Mouse (Mus musculus) hindbrain, postnatal 0 days (tissue): Measurements from ENCODE around the gene Rnf222. TPM values are rescaled to one million over a fixed set of nuclear protein-coding genes. Genes with fewer than 3 reads are reported as not detected.
A peak's percentile ranks its signal among the peaks of the same experiment; 100 is the strongest.
"Not testable (repeated sequence)": the region's sequence is repeated elsewhere in the genome, so short reads cannot be mapped to it uniquely, and the experiment has no call there.

Source experiments
- ATAC-seq: fragments of 200-750 bp; cut with Nextera tagmentation; 2 replicates; pipeline ENCODE4 v1.8.0; 2017; ENCODE audit warnings: mild to moderate bottlenecking, moderate TSS enrichment, moderate library complexity
- DNase-seq: peaks from one replicate; pipeline ENCODE4 v3.0.0-alpha.2; 2015; ENCODE audit warnings: low spot score
- H3K27ac ChIP-seq: fragments of 300-500 bp; sonication (generic); 2 replicates; pipeline ENCODE4 v1.5.1; 2014; ENCODE audit warnings: mild to moderate bottlenecking
- H3K27me3 ChIP-seq: fragments of 300-500 bp; sonication (generic); 2 replicates; pipeline ENCODE4 v1.6.1; 2014; ENCODE audit warnings: low read length, mixed read lengths; ENCODE audit not compliant: insufficient read depth
- H3K36me3 ChIP-seq: fragments of 300-500 bp; sonication (generic); 2 replicates; pipeline ENCODE4 v1.6.1; 2014; ENCODE audit warnings: low read length, mixed read lengths; ENCODE audit not compliant: insufficient read depth
- H3K4me1 ChIP-seq: fragments of 300-500 bp; sonication (generic); 2 replicates; pipeline ENCODE4 v1.6.1; 2014; ENCODE audit warnings: antibody characterized with exemption, low read length, mixed read lengths; ENCODE audit not compliant: insufficient read depth
- H3K4me2 ChIP-seq: fragments of 300-500 bp; sonication (generic); 2 replicates; pipeline ENCODE4 v1.6.1; 2014; ENCODE audit warnings: low read depth, mild to moderate bottlenecking, low read length, moderate library complexity, mixed read lengths
- H3K4me3 ChIP-seq: fragments of 300-500 bp; sonication (generic); 2 replicates; pipeline ENCODE4 v1.5.1; 2014; ENCODE audit warnings: low read length
- H3K9ac ChIP-seq: fragments of 300-500 bp; sonication (generic); replicated peaks from 2 replicates; pipeline ENCODE4 v1.6.1; 2014; ENCODE audit warnings: mild to moderate bottlenecking, low read length, moderate library complexity, mixed read lengths
- H3K9me3 ChIP-seq: fragments of 300-500 bp; sonication (generic); 2 replicates; pipeline ENCODE4 v1.6.1; 2016; ENCODE audit warnings: low read length, mixed read lengths
- CTCF ChIP-seq: IDR thresholded peaks from 2 replicates; pipeline ENCODE4 v1.5.1; 2016; ENCODE audit warnings: antibody characterized with exemption, control low read depth, low read depth
- WGBS: fragments of 180-500 bp; shearing (Covaris S2); extraction: QIAGEN DNeasy Blood & Tissue Kit; methylation state at CpG from one replicate; pipeline ENCODE4 v1.1.7; 2014; 5-methylcytosine and 5-hydroxymethylcytosine counted together
- polyA plus RNA-seq: library from polyadenylated mRNA; unstranded; fragments of >200 nt; fragmentation: Nextera tagmentation; extraction: Ambion mirVana; gene quantifications from 2 replicates; pipeline ENCODE4 v1.2.1, GENCODE M21; 2015
- total RNA-seq: library from RNA; depleted of rRNA; stranded (reverse); fragments of >200 nt; gene quantifications from 2 replicates; pipeline ENCODE4 v1.2.3, GENCODE M21; 2014

Rnf222 gene
- total and polyA plus RNA-seq, 2 experiments from 2014 or later: 0.16 TPM; not detected in 1

DNA sequence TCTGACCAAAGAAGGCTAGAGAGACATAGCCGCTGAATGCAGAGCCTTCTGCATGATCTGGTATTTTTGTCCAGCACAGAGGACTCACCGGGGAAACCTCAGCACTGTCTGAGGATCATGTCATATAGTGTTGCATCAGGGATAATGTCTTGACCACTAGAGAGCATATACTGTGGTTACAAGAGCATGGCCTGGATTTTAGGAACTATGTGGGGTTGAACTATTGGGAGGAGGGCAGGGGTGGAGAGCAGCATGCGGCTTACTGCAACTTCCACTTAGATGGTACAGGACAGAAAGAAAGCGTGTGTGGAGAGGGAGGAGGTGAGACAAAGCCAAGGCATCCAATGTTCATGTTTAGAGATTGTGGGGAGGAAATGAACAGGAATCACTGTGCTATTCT is 26.2 kb downstream of the Rnf222 start:
- Histone ChIP-seq H3K9me3 (no peaks in the 10 kb centered on the region), H3K9ac (no peak overlapping the region), H3K36me3 (no peaks in the 10 kb centered on the region), H3K4me2 (no peak overlapping the region), H3K4me3 (no peak overlapping the region), H3K4me1 (no peaks in the 10 kb centered on the region), H3K27ac (no peak overlapping the region), H3K27me3 (no peaks in the 10 kb centered on the region)
- ATAC-seq: no peak
- WGBS: 92% methylated on average over 4 of the region's 4 CpGs
- no peak for TF ChIP-seq CTCF
- DNase-seq: no peak

DNA sequence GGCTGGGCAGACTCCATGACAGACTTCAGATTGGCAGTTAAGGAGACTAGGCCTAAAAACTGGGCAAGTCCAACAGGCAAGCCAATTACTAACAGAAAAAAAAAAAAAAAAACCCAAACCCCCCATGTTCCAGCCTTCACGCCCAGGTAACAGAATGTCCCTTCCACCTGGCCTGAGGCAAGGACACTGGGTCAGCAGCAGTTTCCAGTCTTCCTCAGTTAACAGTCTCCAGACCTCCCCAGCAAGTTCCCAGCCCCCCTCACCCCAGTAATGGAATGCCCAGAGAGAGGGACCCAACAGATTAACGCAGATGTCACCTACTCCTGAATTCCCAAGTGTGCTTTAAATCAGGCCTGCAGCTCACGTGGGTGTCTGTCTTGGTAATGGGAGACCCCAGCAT is 34.8 kb downstream of the Rnf222 start:
- no peak overlapping the region for H3K27ac ChIP-seq
- WGBS: 64% methylated on average over 3 of the region's 3 CpGs
- no peaks in the 10 kb centered on the region for H3K9me3 ChIP-seq
- ATAC-seq (no peak), DNase-seq (no peak)
- TF ChIP-seq CTCF: no peak
- H3K4me3 ChIP-seq: no peak overlapping the region
- H3K36me3 ChIP-seq: no peaks in the 10 kb centered on the region
- H3K4me1 ChIP-seq: no peaks in the 10 kb centered on the region
- H3K27me3 ChIP-seq: no peaks in the 10 kb centered on the region
- H3K9ac ChIP-seq: no peak overlapping the region
- no peak overlapping the region for H3K4me2 ChIP-seq

DNA sequence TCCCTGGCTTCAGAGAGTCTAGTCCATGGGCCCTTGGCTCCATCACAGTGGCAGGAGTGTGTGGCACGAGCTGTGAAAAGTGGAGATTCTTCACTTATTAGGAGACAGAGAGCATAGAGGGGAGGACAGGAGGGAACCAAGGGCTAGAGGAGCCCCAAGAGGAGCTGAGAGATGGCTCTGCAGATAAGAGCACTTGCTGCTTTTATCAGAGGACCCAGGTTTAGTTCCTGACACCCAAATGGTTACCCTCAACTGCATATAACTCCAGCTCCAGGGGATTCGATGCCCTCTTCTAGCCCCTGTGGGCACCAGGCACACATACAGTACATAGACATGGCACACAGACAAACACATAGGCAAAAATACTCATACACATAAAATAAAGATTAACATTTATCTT is 36.4 kb downstream of the Rnf222 start:
- no peaks in the 10 kb centered on the region for H3K27me3 ChIP-seq
- no peak overlapping the region for H3K9ac ChIP-seq
- no peak for DNase-seq
- H3K4me2 ChIP-seq: no peak overlapping the region
- H3K27ac ChIP-seq: no peak overlapping the region
- H3K4me1 ChIP-seq: no peaks in the 10 kb centered on the region
- WGBS: 83% methylated on average over 2 of the region's 2 CpGs
- H3K9me3 ChIP-seq: no peaks in the 10 kb centered on the region
- TF ChIP-seq CTCF: no peak
- ATAC-seq: no peak
- no peak overlapping the region for H3K4me3 ChIP-seq
- no peaks in the 10 kb centered on the region for H3K36me3 ChIP-seq

DNA sequence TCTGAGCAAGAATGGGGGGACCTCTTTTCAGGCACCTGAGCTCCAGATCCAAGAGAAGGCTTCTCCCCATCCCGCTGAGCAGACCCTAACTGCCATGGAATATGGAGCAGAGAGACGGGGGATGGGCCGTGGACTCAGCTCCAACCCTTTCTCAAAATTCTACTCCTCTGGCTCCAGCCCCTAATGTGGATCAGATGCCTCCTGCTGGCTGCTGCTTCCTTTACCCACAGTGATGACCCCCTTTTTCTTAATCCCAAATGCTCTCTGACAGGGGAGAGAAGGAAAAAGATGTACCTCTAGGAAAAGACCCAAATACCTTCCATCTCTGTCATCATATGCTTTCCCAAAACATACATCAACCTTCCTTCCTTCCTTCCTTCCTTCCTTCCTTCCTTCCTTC is 38.6 kb downstream of the Rnf222 start, which contains the start of gene Odf4:
Gene Odf4, minus strand, starts transcription at position 101 of the 400 bp plus-strand sequence.
- no peak for DNase-seq
- no peak within 1 kb of the TSS for H3K27ac ChIP-seq
- no peak within 1 kb of the TSS for H3K4me3 ChIP-seq
- H3K9me3 ChIP-seq: no peaks in the 10 kb centered on the region
- no peak within 1 kb of the TSS for H3K9ac ChIP-seq
- no peak for ATAC-seq
- H3K27me3 ChIP-seq: no peaks in the 10 kb centered on the region
- WGBS: 87% methylated on average over 3 of the region's 3 CpGs
- H3K4me2 ChIP-seq: no peak within 1 kb of the TSS
- no peaks in the 10 kb centered on the region for H3K36me3 ChIP-seq
- no peaks in the 10 kb centered on the region for H3K4me1 ChIP-seq
- no peak for TF ChIP-seq CTCF

DNA sequence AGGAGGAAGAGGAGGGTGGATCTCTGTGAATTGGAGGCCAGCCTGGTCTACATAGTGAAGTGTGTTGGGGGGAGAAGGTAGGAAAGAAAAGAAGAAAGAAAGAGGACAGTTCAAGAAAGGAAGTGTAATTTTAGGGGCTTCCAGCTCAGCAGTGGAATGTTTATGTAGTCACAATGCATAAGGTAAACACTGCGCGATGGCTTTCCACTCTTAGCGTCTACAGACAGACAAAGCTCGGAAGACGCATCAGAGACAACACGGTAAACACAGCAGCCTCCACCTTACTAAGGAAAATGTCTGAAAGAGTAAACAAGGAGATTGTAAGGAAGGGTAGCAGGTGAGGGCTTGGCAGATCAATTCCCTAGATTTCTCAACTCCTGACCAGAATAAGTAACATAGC is 41.6 kb downstream of the Rnf222 start:
- Histone ChIP-seq H3K4me1 (no peaks in the 10 kb centered on the region), H3K4me2 (no peak overlapping the region), H3K9ac (no peak overlapping the region), H3K36me3 (no peaks in the 10 kb centered on the region), H3K9me3 (no peaks in the 10 kb centered on the region), H3K4me3 (no peak overlapping the region), H3K27ac (no peak overlapping the region), H3K27me3 (no peaks in the 10 kb centered on the region)
- WGBS: 89% methylated on average over 6 of the region's 6 CpGs
- no peak for TF ChIP-seq CTCF
- ATAC-seq (no peak), DNase-seq (no peak)

DNA sequence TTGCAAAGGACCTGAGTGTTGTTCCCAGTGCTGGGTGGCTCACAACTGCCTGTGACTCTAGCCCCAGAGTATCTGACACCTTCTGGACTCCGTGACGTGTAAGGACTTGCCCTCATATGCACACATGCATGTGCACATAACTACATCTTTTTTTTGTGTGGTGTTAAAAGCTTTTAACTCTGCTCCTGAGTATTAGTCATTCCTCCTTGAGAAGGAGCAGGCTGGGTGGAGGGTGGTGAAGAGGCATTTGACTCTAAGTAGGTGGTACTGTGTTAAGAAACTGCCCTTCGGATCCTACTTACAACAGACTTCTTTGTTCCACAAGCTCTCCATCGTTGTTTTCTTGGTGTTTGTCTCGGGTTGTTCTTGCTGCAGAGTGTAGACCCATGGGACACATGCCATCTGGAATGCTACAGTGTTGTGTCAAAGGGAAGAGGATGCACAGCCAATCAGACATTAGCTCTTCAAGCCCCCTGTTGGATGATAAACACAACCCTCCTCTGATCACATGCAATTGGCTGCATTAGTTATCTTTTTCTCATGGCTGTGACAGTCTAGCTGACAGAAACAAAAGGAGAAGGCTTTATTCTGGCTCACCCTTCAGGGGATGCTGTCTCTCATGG is 45.6 kb downstream of the Rnf222 start:
- TF ChIP-seq CTCF: no peak
- no peaks in the 10 kb centered on the region for H3K36me3 ChIP-seq
- ATAC-seq (peak; percentile 43; the same call in 1 of the 2 replicates), DNase-seq (peak; percentile 36)
- 55% methylated on average over 5 of the region's 5 CpGs for WGBS
- no peak overlapping the region for H3K4me2 ChIP-seq
- H3K27me3 ChIP-seq: no peaks in the 10 kb centered on the region
- no peak overlapping the region for H3K27ac ChIP-seq
- H3K9ac ChIP-seq: no peak overlapping the region
- H3K4me3 ChIP-seq: no peak overlapping the region
- H3K4me1 ChIP-seq: no peaks in the 10 kb centered on the region
- H3K9me3 ChIP-seq: no peaks in the 10 kb centered on the region

DNA sequence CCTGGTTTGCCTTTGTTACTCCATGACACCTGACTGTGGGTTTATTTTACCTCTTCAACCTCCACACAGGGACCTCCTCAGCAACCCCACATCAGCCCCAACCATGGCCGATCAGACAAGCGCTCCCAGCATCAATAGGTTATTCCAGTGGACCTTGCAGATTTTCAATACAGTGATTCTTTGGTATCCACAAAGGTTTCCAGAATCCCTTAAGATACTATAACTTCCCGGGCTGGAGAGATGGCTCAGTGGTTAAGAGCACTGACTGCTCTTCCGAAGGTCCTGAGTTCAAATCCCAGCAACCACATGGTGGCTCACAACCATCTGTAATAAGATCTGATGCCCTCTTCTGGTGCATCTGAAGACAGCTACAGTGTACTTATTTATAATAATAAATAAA is 48.6 kb downstream of the Rnf222 start:
- H3K9me3 ChIP-seq, H3K27ac ChIP-seq, DNase-seq, H3K36me3 ChIP-seq, ATAC-seq, H3K27me3 ChIP-seq, H3K4me3 ChIP-seq, H3K9ac ChIP-seq, H3K4me1 ChIP-seq, H3K4me2 ChIP-seq: not testable (repeated sequence)
- 90% methylated on average over 4 of the region's 4 CpGs for WGBS
